Mouse (Mus musculus) frontal cortex, adult (tissue): ENCODE results near the gene Nbeal2.

Experiments
- ATAC-seq: cut with Nextera tagmentation; 2 replicates; pipeline ENCODE4 v1.9.2; 2017; ENCODE audit warnings: mild to moderate bottlenecking, moderate library complexity, mixed read lengths; ENCODE audit not compliant: low TSS enrichment

The Nbeal2 gene

DNA sequence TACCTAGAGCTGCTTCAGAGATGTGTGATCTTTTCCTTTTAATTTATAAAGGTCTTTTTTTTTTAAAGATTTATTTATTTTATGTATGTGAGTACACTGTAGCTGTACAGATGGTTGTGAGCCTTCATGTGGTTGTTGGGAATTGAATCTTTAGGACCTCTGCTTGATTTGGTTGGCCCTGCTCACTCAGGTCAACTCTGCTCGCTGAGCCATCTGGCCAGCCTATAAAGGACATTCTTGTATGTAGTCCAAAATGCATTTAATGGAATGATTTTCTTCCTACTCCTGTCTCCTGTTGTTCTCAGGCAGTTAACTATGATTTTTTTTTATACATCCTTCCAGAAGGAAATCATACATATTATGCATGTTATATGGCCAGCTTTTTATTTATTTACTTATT is 70.4 kb downstream of the Nbeal2 start:
- no peak for ATAC-seq

DNA sequence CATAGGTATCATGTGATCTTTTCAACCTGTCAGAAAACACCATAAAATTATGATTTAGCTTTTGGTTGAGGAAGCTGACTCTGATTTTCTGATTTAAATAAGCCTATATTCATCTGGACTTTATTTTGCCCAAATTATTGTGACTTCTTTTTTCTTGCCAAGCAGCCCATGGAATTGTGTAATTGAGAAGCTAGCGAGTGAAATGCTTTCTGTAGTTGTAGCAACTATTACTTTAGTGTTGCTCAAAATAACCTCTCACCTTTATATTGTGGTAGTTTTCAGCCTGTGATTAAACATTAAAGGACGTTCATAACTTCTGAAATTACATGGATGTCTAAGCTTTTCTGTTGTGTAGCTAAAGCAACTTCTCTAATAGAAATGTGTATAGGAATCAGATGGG is 71.8 kb downstream of the Nbeal2 start:
- no peak for ATAC-seq
